Mouse (Mus musculus): ENCODE measurements around the gene Gm11554. TPM values are rescaled to one million over a fixed set of nuclear protein-coding genes. Genes with fewer than 3 reads are reported as not detected.
"Not testable (repeated sequence)": the region's sequence is repeated elsewhere in the genome, so short reads cannot be mapped to it uniquely, and the experiment has no call there.

The Gm11554 gene
- total RNA-seq (2012; rRNA removed) (not detected in 2 replicates), total RNA-seq (2014; rRNA removed) (not detected in 2 replicates), polyA plus RNA-seq (2012; ENCODE audit: insufficient read length, low read depth) (not detected in 2 replicates)

DNA sequence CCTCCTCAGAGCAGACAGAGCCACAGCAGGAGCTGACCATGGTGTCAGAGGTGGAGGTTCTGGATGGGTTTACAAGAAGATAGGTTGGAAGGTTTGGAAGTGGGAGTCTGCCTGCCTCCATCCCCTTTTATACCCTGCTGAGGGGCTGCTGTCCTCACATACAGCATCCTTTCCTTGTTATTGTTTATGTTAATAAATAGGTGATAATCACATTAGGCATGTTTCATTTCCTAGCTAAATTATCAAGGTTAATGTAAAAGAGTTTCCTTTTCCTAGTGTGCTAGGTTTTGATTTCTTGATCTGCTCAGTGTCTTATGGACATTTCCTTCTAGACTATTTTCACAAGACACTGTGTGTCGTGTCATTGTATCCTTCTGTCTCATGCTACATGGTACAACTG lies at the start of gene Gm11554:
TSS of gene Gm11554 (minus strand) at position 101 of the 400 bp plus-strand sequence.
- DNase-seq (ENCODE audit: extremely low read depth); H3K27me3 ChIP-seq (replicated peaks); H3K4me2 ChIP-seq (ENCODE audit: insufficient read depth, low read depth, poor library complexity, severe bottlenecking); dilution Hi-C loops (cut with MboI; ENCODE audit: extremely low pct_ligation_motif_present, extremely low pct_unique_long_range_greater_than_20kb, low sequenced_read_pairs); H3K4me3 ChIP-seq (replicated peaks in 1 of 3; ENCODE audit: low read depth in 2 of 3, low read length in 2 of 3, poor library complexity in 1 of 3); H3K9ac ChIP-seq (ENCODE audit: insufficient read depth, low read depth); H3K36me3 ChIP-seq (replicated peaks in 1 of 2; ENCODE audit: control insufficient read depth in 1 of 2, insufficient read depth in 1 of 2, low read length in 1 of 2); H3K4me1 ChIP-seq (ENCODE audit: control insufficient read depth in 1 of 2, insufficient read depth in 2 of 2); in situ Hi-C loops (cut with MboI; ENCODE audit: low pct_ligation_motif_present, low pct_unique_long_range_greater_than_20kb, low sequenced_read_pairs); H3K9me3 ChIP-seq (replicated peaks; ENCODE audit: low read length); H3K79me2 ChIP-seq (replicated peaks; ENCODE audit: control insufficient read depth, extremely low read depth, insufficient read depth, poor library complexity, severe bottlenecking); H3K27ac ChIP-seq (ENCODE audit: insufficient read depth, low read depth): not testable (repeated sequence)

DNA sequence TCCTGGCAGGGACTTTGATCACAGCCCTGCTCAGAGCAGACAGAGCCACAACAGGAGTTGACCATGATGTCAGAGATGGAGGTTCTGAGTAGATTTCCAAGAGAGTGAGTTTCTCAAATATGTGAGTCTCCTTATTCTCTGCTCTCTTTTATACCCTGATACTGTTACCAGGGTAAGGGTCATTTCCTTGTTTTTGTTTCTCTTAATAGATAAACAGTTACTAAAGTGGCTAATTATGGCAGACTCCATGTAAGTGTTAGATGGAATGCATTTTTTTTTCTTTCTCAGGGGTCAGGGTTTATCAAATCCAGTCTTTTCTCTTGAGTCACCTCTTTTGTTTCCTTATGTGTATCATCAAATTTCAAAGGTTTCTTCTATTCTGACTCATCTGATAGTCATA lies 47.3 kb upstream of the Gm11554 start, which contains the start of gene Krtap4-16:
TSS of gene Krtap4-16 (minus strand) at position 101 of the 400 bp plus-strand sequence.
- Histone ChIP-seq H3K4me3 (replicated peaks in 1 of 3; ENCODE audit: low read depth in 2 of 3, low read length in 2 of 3, poor library complexity in 1 of 3) (no peak within 1 kb of the TSS), H3K27me3 (replicated peaks) (peaks cover 74% of the 10 kb centered on the region), H3K9ac (ENCODE audit: insufficient read depth, low read depth) (no peak within 1 kb of the TSS), H3K27ac (ENCODE audit: insufficient read depth, low read depth) (no peak within 1 kb of the TSS), H3K4me2 (ENCODE audit: insufficient read depth, low read depth, poor library complexity, severe bottlenecking) (no peak within 1 kb of the TSS), H3K36me3 (replicated peaks in 1 of 2; ENCODE audit: control insufficient read depth in 1 of 2, insufficient read depth in 1 of 2, low read length in 1 of 2) (no peaks in the 10 kb centered on the region), H3K4me1 (ENCODE audit: control insufficient read depth in 1 of 2, insufficient read depth in 2 of 2) (no peaks in the 10 kb centered on the region), H3K79me2 (replicated peaks; ENCODE audit: control insufficient read depth, extremely low read depth, insufficient read depth, poor library complexity, severe bottlenecking) (no peaks in the 10 kb centered on the region), H3K9me3 (replicated peaks; ENCODE audit: low read length) (peaks cover 3% of the 10 kb centered on the region)
- no peak for TF ChIP-seq MXI1 (IDR thresholded peaks at IDR 0.05; ENCODE audit: low read depth, low read length)
- no peak for TF ChIP-seq KAT2A (IDR thresholded peaks at IDR 0.05; ENCODE audit: insufficient replicate concordance, low read length)
- no peak for TF ChIP-seq IRF4 (IDR thresholded peaks at IDR 0.05; ENCODE audit: low read depth, low read length)
- in situ Hi-C loops (cut with MboI; ENCODE audit: low pct_ligation_motif_present, low pct_unique_long_range_greater_than_20kb, low sequenced_read_pairs), result no loop called here
- dilution Hi-C loops (cut with MboI; ENCODE audit: extremely low pct_ligation_motif_present, extremely low pct_unique_long_range_greater_than_20kb, low sequenced_read_pairs), result no loop called here
- DNase-seq (ENCODE audit: extremely low read depth), result no peak

DNA sequence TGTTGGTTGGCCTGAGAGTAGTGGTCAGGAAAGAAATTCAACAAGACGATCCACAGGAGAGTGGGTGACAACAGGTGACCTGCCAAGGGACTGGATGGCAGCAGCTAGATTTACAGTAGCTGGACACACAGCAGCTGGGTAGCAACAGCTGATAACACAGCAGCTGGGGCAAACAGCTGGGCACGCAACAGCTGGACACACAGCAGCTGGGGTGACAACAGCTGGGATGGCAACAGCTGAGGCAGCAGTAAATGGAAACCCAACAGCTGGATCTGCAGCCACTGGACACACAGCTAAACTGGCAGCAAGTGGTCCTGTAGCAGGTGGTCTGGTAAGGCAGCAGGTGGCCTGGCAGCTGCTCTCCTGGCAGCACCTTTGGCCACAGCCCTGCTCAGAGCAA lies 42.5 kb upstream of the Gm11554 start:
- Histone ChIP-seq H3K4me3 (replicated peaks in 1 of 3; ENCODE audit: low read depth in 2 of 3, low read length in 2 of 3, poor library complexity in 1 of 3) (no peak overlapping the region), H3K9ac (ENCODE audit: insufficient read depth, low read depth) (no peak overlapping the region), H3K9me3 (replicated peaks; ENCODE audit: low read length) (peaks cover 3% of the 10 kb centered on the region), H3K4me1 (ENCODE audit: control insufficient read depth in 1 of 2, insufficient read depth in 2 of 2) (no peaks in the 10 kb centered on the region), H3K79me2 (replicated peaks; ENCODE audit: control insufficient read depth, extremely low read depth, insufficient read depth, poor library complexity, severe bottlenecking) (no peaks in the 10 kb centered on the region), H3K27me3 (replicated peaks) (peaks cover 70% of the 10 kb centered on the region), H3K27ac (ENCODE audit: insufficient read depth, low read depth) (no peak overlapping the region), H3K4me2 (ENCODE audit: insufficient read depth, low read depth, poor library complexity, severe bottlenecking) (no peak overlapping the region), H3K36me3 (replicated peaks in 1 of 2; ENCODE audit: control insufficient read depth in 1 of 2, insufficient read depth in 1 of 2, low read length in 1 of 2) (no peaks in the 10 kb centered on the region)
- dilution Hi-C loops (cut with MboI; ENCODE audit: extremely low pct_ligation_motif_present, extremely low pct_unique_long_range_greater_than_20kb, low sequenced_read_pairs) (no loop called here), in situ Hi-C loops (cut with MboI; ENCODE audit: low pct_ligation_motif_present, low pct_unique_long_range_greater_than_20kb, low sequenced_read_pairs) (no loop called here)
- no peak for DNase-seq (ENCODE audit: extremely low read depth)
- TF ChIP-seq ELF1 (IDR thresholded peaks at IDR 0.05; ENCODE audit: low read depth, low read length), result no peak
- no peak for TF ChIP-seq USF1 (IDR thresholded peaks at IDR 0.05; ENCODE audit: low read depth, low read length)
- no peak for TF ChIP-seq TBP (conservative IDR thresholded peaks at IDR 0.05; ENCODE audit: low read depth, low read length)
- no peak for TF ChIP-seq E2F4 (IDR thresholded peaks at IDR 0.05; ENCODE audit: insufficient replicate concordance, low read depth, low read length)
- TF ChIP-seq POLR2A (IDR thresholded peaks at IDR 0.05; ENCODE audit: low read depth, low read length), result no peak
- TF ChIP-seq SIN3A (IDR thresholded peaks at IDR 0.05; ENCODE audit: low read length), result no peak
- no peak for TF ChIP-seq MEF2A (IDR thresholded peaks at IDR 0.05; ENCODE audit: borderline replicate concordance, low read depth, low read length)
- TF ChIP-seq RCOR1 (conservative IDR thresholded peaks at IDR 0.05; ENCODE audit: low read depth, low read length), result no peak
- no peak for TF ChIP-seq SMC3 (IDR thresholded peaks at IDR 0.05; ENCODE audit: low read depth, low read length)
- no peak for TF ChIP-seq CTCF (conservative IDR thresholded peaks at IDR 0.05 in 1 of 2, IDR thresholded peaks at IDR 0.05 in 1 of 2; ENCODE audit: low read depth in 2 of 2, low read length in 2 of 2)
- no peak for TF ChIP-seq KAT2A (IDR thresholded peaks at IDR 0.05; ENCODE audit: insufficient replicate concordance, low read length)
- TF ChIP-seq MXI1 (IDR thresholded peaks at IDR 0.05; ENCODE audit: low read depth, low read length), result no peak
- no peak for TF ChIP-seq NRF1 (IDR thresholded peaks at IDR 0.05; ENCODE audit: low read depth, low read length)
- no peak for TF ChIP-seq USF2 (conservative IDR thresholded peaks at IDR 0.05; ENCODE audit: low read depth, low read length)
- TF ChIP-seq ZC3H11A (IDR thresholded peaks at IDR 0.05; ENCODE audit: low read depth, low read length), result no peak
- TF ChIP-seq ZMIZ1 (IDR thresholded peaks at IDR 0.05; ENCODE audit: low read depth, low read length), result no peak
- no peak for TF ChIP-seq JUN (IDR thresholded peaks at IDR 0.05; ENCODE audit: insufficient read depth, low read depth, low read length)
- TF ChIP-seq HCFC1 (IDR thresholded peaks at IDR 0.05; ENCODE audit: low read depth, low read length), result no peak
- no peak for TF ChIP-seq GABPA (IDR thresholded peaks at IDR 0.05; ENCODE audit: insufficient replicate concordance, low read depth, low read length)
